Mouse (Mus musculus) cerebellum, adult 18-20 months (tissue): ENCODE measurements around the gene Ahnak2.

ENCODE experiments used
- DNase-seq, 2 experiments: peaks; one replicate each; pipeline ENCODE4 v3.0.0; 2021

The Ahnak2 gene

DNA sequence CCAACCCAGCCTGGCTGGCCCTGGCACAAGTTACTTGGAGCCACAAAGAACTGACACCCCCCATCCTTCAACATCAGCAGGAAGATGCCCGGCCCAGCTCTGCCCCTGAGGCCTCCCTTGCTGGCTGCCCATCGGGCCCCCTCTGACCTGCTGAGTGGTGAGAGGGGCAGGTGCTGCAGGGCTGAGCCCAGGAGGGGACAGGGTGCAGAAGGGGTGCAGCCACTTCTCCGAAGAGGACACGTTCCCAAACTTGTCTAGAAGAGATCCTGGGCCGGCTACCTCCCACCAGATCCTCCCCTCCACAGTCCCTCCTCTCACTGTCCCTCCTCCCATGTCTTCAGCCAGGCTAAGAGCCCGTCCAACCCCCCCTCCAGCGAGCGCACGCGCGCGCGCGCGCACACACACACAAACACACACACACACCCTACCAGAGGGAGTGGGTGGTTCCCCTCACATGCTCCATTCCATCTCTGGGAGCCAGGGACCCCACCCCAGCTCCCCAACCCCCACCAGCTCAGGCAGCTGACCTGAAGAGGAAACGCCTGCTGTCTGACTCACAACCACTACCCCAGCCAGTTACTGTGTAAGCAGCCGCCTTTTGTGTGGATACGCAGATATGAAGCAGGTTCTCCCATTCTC is 6.9 kb downstream of the Ahnak2 start:
- no peak for DNase-seq

DNA sequence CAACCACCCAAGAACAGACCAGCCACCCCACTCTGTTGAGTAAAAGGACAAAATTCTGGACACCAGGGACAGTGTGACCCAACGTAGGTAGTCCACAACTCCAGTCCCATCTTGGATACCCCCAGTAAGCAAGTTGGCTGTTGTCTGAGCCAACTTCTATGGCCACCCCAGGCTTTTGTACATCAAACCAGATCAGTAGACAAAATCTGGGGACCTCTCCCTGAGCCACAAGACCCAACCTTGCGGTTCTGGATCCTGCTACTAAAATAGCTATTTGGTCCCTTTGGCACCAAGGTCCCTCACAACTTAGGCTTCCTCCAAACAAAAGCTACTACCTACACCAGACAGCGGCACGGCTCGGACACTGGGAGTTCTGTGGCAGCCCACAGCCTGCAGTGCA is 7.5 kb downstream of the Ahnak2 start:
- DNase-seq = no peak

DNA sequence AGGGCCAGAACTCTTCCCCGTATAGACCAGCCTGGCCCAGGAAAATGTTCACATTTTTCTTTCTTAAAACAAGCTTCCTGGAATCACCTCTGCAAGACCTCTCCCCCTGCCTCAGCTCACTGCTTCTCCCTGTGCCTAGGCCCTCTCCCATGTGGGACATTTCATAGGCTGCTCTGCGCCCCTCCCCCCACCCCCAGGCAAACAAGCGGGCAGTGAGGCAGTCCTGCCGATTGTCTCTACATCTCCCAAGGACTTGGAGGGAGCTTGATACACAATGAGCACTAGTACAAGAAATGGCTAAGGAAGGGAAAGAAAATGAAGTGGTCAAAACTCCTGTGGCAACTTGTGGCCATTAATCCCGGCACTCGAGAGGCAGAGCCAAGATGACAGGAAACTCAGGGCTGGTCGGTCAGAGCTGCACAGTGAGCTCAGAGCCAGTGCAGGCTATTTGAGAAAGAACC is 8.1 kb downstream of the Ahnak2 start:
- DNase-seq = no peak

DNA sequence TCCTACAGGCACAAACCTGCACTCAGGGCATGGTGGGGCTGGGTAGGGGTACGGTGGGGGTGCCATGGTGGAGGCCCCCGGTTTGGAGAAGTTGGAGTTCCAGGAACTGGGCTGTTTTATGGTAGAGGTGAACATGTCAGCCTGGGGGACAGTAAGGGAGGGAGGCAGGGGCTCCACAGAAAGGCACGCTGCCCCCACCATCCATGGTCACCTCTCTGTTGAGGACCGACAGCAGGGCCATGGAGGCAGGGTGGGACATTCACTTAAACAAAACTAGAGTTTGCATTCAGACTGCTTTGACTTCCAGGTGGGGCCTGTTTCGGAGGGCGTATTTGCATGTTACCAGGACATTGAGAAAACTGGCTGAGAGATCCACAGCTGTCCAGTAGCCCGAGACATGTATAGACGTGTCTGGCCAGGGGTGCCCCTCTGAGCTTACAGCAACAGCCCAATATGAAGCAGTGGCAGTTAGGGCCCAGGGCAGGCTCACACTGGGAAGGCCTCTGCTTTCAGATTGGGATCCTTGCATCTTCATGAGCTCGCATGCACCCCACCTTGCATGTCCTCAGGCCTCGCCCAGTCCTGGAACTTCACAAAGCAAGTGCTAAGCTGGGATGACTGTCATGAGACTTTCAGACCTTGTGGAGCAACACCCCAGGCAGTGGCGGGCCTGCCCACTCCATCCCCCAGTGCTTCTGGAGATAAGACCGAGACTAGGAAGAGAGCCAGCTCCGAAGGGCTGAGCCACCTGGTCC is 8.7 kb downstream of the Ahnak2 start:
- DNase-seq = no peak

DNA sequence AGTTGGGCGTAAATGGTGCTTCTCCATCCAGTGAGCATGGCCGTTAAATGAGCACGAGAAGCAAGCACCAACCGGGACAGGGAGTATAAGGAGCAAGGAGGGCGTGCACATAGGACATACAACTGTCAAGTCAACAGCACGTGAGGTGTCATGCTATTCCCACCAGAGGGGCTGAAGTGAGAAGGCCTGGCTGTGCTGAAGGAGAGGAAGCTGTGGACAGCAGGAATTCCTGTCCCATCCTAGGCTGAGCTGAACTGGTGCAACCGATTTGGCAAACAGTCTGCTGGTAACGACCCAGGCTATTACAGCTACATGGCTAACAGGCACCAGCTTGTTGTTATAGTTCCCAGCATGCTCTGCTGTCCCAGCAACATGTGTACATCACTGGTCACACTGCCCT is 11.4 kb downstream of the Ahnak2 start:
- no peak for DNase-seq

DNA sequence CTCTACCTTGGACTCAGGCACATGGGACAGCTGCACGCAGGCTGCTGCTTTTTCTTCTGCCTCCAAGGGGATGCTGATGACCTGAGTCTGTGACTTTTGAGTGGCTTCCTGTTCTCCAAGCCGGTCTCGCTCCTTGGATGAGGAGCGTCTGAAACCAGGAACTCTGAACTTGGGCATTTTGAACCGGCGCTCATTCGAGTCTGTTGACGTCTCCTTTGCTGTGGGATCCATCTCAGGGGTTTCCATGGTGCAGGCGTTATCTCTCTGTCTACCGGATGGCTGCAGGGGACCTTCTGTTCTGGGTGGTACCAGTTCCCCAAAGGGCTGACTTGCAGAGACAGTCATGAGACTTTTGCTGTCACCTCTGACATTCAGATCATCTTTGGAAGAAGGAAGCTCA is 28.0 kb downstream of the Ahnak2 start:
- no peak for DNase-seq

DNA sequence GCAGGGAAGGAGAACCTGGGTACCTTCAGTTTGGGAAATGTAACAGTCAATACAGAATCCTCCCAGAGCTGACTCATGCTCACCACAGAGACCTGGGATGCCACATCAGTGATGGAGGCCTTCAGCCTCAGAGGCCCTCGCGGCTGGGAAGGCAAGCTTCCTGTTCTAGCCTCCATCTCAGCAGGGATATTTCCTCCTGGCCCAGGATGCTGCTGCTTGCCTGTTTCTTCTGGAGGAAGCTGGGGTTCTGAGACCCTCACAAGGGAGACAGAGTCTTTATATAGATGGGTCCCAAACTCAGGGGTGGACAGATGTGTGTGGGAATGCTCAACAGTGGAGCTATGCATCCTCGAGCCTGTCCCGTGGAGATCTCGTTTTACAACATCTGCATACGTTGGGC is 28.4 kb downstream of the Ahnak2 start:
- no peak for DNase-seq

DNA sequence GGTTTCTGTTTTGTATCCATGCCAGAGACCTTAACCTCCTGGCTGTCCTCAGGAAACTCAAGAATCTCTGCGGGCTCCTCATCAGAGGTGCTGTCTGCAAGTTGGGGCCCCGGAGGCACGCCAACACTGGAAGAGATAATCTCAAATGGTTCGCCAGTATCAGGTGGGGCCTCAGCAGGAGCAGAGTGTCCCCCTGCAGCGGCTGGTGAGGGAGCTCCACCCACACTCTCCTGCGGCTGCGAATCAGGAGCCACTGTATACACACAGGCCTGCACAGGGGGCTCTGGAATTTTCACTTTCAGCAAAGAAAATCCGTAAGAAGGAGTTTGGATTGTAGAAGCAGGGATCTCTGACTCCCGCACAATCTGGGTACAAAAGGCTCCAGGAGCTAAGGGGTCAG is 29.1 kb downstream of the Ahnak2 start:
- DNase-seq = no peak

DNA sequence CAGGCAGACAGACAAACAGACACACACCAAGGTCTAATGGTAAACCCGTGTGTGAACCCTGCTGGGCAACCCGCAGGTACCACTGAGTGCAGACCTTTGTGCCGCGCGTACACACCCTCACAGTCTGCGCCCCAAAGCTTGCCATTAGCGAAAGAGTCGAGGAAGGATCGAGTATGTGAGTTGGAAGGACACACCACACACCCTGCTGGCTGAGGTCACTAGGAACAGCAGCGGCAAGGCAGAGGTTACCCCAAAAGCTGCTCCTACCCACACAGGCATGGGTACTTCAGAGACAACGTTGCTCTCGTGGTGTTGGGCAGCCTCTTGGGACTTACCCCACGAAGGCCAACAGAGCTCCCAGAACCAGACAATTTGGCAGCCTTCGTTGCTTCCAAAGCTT is 30.2 kb downstream of the Ahnak2 start:
- no peak for DNase-seq

DNA sequence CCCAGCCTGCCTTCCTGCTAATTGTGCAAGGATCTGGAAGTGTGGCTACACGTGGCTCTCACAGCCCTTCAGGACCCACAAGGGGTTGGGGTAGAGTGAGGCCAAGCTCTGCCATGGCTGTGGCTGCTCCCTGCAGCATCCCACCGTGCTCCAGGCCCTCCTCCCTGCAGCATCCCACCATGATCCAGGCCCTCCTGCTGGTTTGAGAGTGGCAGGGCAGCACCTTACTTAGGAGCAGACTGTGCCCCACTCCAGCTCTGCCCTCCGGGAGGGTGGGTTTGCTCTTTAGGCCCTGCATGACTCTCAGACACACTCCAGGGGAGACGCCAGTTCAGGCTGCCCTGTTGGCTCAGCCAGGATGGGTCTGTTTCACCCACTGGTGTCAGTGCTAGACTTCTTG is 32.1 kb downstream of the Ahnak2 start:
- DNase-seq = no peak

DNA sequence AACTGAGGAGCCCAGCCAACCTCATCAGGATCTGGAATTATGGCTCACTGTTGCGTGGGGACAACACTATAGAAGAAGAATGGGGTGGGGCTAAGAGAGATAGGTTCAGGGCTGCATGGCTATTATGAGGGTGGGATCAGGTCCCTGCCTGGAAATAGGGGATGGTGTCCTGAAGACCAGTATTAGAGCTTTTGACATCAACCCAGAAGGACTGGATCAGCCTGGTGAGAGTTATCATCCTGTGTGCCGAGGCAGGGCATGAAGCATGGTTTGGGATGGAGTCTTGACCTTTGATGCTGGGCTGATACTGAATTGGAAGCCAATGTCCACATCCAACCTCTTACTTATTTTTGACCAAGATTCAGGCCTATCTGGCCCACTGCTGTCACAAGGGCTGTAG is 32.7 kb downstream of the Ahnak2 start:
- DNase-seq = no peak

DNA sequence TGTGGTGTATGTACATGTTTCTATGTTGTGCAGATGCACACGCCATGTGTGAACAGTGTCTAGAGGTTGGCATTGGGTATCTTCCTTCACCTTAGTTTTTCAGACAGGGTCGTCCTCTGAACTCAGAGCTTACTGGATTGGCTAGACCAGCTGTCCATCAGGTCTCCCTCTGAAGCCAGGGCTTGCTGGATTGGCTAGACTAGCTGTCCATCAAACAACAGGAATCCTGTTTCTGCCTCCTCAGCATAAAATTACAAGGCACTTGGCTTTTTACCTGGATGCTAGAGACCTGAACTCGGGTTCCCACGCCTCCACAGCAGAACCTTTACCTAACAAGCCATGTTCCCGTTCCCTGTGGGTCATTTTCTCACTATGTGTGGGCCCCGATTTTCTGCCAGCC is 33.4 kb downstream of the Ahnak2 start:
- no peak for DNase-seq

DNA sequence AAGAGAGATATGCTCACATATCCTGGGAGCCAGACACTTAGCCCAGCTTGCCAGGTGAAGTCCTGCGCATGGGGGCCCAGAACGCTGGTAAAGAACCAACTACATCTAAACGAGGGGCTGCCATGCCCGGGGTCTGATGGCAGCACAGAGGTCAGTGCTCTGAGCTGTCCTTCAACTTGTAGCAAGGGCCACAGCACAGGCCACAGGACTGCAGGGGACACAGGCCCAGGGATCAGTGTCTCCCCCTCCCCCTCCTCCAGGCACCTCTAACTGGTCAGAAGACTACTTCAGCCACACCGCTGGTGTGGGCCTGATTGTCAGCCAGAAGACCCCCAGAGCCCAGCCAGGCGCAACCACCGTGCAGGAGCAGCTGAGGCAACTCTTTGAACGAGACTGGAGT is 34.3 kb downstream of the Ahnak2 start:
- no peak for DNase-seq

DNA sequence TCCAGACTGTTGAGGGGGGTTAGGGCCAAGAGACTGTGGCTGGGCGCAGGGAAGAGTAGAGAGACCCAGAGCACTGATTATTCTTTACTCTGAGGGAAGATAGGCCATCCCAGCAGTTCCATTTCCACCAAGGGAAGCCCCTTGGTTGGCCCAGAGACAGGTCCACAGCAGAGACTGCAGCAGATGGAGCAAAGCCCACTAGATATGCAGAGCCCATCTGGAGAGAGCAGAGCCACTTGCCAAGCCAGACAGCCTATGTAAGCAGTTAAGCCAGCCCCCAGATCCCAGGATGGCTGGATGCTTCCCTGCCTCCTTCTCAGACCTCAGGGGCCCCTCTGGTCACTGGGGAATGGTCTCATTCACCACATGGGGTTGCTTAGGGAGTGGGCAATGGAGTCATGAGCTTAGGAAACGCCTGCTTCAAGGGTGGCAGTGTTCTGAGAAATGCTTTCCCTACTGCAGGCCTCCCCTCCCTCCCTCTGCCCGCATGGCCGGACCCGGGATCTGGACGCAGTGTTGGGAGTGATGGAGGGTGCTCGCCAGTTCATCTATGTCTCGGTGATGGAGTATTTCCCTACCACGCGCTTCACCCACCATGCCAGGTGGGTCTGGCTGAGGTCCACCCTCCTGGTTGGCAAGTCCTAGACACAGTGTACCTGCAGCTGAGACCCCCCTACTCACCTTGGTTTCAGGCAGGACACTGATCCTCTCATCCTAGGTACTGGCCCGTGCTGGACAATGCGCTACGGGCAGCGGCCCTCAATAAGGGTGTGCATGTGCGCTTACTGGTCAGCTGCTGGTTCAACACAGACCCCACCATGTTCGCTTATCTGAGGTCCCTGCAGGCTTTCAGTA is 35.2 kb downstream of the Ahnak2 start:
- DNase-seq = no peak

DNA sequence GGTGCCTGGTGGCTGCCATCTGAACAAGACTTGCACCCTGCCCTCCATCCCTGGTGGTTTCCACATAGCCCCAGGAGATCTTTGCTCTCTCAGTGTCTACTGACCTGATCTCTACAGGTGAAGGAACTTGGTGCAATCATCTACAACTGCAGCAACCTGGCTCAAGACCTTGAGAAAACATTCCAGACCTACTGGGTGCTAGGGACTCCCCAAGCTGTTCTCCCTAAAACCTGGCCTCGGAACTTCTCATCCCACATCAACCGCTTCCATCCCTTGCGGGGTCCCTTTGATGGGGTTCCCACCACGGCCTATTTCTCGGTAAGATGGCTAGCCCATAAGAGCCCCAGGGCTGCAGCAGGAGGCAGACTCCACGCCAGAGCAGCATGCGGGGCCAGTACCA is 35.9 kb downstream of the Ahnak2 start:
- no peak for DNase-seq

DNA sequence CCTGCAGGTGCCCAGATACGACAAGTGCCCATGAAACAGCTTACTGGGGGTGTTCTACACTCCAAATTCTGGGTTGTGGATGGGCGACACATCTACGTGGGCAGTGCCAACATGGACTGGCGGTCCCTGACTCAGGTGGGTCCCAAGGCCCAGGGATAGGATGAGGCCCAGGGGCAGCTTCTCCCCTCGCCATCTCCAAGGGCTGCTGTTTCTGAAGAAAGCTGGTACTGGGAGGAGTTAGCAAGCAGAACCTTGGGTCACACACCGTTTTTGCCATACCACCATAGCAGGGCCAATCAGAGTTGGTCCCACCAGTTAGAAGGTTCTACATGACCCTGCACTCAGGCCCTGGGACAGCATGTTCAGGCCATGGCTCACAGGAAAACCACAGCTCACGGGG is 37.5 kb downstream of the Ahnak2 start:
- DNase-seq = no peak

DNA sequence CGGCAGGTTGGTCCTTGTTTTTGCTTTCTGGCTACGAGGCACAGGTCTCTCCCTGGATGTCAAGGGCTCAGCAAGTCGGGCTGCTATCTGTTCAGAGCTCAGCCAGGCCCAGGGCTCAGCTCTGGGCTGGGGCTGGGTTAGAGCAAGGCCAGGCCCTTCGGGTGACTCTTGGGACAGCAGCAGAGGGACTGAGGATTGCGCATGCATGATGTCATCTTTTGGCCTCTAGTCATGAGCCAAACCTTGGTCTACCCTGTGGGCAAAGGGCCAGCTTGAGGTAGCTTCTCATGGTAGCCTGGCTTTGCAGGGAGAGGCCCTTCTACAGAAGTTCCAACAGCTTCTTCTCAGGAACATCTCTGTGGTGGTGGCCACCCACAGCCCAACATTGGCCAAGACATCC is 38.3 kb downstream of the Ahnak2 start:
- DNase-seq = no peak

DNA sequence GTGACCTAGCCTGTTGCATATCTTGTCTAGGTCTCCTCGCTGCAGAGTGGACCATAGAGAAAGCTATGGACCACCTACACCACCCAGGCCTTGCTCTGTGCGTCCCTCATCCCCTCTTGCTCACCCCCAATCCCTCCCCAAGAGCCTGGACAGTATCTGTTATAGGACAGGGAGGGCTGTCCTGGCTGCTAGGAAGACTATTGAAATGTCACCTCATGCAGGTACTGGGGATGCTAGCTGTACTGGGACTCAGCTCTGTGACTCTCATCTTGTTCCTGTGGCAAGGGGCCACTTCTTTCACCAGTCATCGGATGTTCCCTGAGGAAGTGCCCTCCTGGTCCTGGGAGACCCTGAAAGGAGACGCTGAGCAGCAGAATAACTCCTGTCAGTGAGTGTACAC is 39.3 kb downstream of the Ahnak2 start:
- no peak for DNase-seq

DNA sequence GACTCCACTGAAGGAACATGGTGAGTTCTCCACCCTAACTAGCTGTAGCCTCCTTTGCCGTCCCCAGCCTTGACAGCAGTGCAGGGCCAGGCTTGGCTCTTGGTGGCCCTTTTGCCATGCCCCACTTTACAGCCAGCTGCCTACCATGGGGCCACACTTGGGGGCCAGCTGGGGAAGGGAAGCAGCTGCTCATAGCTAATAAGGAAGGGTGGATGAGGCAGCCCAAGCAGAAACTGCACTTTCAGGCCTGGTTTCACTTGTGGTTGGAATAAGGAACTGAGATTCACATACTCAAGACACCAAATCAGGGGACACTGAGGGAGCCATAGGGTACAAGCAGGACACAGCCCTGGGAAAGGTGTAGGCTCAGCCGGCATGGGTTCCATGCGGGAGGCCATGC is 40.4 kb downstream of the Ahnak2 start:
- no peak for DNase-seq

DNA sequence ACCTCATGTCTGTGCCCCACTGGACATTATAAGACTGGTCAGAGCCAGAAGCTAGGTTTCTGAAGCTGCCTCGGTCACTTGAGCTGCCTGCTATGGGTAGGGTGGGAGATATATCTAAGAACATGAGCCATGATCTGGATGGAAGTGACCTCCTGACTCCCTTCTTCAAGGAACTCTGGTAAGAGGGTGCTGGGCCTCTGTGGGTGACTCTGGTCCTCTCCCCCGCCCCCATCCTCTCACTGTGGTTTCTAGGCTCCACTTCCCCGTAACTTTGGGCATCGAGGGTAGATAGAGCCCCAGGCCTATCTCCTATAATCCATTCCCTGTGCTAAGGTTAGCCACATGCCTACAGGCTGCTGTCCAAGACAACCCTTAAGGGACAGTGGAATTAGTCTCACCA is 41.0 kb downstream of the Ahnak2 start:
- no peak for DNase-seq

DNA sequence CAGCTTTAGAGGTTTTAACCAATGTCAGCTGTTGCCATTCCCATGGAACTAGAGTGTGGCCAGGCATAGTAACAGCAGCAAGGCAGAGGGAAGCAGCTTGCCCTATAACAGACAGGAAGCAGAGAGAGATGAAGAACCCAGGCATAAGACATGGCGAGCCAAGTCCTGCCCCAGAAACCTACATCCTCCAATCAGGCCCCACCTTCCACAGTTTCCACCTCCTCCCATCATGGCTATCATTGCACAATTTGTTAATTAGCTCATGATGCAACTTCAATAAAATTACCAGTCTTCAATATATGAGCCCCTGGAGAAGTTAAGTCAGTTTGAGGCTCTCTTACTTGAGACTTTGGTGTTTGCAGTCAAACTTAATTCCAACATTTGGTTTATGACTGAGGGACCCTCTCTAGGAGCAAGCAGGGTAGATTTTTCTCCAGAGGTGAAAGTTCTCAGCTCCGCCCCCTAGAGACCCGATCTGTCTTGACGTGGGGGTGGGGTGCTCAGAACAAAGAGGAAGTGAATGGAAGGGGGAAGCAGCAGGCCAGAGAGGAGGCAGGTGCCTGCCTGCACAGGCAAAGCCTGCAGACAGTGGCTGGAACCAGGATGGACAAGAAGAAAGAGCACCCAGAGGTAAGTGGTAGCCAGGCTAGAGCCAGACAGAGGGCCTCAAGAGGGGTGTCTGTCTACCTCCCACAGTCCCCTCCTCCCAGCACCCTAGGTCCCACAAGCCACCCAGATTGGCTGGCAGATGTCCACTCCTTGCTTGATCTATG is 42.1 kb downstream of the Ahnak2 start, which contains the start of gene Pld4:
TSS of gene Pld4 (plus strand) at position 502 of the 773 bp plus-strand sequence.
- no peak for DNase-seq

DNA sequence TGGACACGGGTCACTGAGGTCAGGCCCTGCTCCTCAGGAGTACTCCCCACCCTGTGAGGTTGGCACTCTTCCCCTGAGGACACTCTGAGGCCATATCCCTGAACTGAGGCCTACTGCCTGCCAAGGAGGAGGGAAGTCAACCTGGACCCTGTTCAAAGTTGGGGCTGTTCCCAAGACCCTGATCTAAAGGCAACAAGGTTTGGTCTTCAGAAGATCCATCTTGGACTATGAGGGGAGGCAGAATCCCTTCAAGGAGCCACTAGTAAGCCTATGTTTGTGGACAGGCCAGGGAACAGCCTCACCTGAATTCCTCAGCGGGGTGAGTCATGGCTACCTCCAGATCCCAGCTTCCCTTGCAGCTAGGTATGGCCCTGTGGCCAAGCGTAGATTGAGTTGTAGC is 43.0 kb downstream of the Ahnak2 start:
- no peak for DNase-seq

DNA sequence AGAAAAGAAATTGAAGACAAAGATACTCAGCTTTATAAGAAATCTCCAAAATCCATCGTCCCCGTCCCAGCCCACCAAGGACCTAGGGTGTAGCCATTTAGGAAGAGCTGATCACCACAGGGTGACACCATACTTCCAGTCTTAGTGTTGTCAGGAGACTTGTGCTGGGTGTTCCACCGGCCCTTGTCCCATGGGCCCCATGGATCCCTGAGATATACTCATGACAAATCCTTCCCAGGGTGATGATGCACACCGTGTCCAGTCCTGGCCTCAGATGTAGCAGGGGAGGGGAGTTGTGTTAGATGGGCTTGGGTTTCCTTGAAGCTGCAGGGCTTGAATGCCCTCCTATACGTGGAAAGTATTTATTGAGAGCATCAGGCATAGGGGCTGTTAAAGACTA is 44.6 kb downstream of the Ahnak2 start:
- DNase-seq = no peak
